Mouse (Mus musculus) heart, embryonic 13.5 days (tissue): ENCODE data around the gene Ermard. TPM values are rescaled to one million over a fixed set of nuclear protein-coding genes. Genes with fewer than 3 reads are reported as not detected.
"Not testable (repeated sequence)": the region's sequence is repeated elsewhere in the genome, so short reads cannot be mapped to it uniquely, and the experiment has no call there.

Source experiments
- ATAC-seq: fragments of 200-750 bp; cut with Nextera tagmentation; 2 replicates; pipeline ENCODE4 v1.8.0; 2017; ENCODE audit warnings: moderate TSS enrichment; ENCODE audit not compliant: insufficient number of reproducible peaks, low FRiP score, low TSS enrichment; ENCODE audit errors: extremely low read depth
- H3K27ac ChIP-seq: fragments of 300-500 bp; sonication (generic); replicated peaks from 2 replicates; pipeline ENCODE4 v1.5.1; 2015; ENCODE audit warnings: moderate library complexity, mild to moderate bottlenecking, inconsistent platforms
- H3K27me3 ChIP-seq: fragments of 300-500 bp; sonication (generic); replicated peaks from 2 replicates; pipeline ENCODE4 v1.6.1; 2015; ENCODE audit warnings: mild to moderate bottlenecking, inconsistent platforms
- H3K36me3 ChIP-seq: fragments of 300-500 bp; sonication (generic); 2 replicates; pipeline ENCODE4 v1.6.1; 2015; ENCODE audit warnings: mild to moderate bottlenecking, inconsistent platforms
- H3K4me1 ChIP-seq: fragments of 300-500 bp; sonication (generic); 2 replicates; pipeline ENCODE4 v1.6.1; 2015; ENCODE audit warnings: inconsistent platforms
- H3K4me2 ChIP-seq: fragments of 300-500 bp; sonication (generic); 2 replicates; pipeline ENCODE4 v1.6.1; 2015; ENCODE audit warnings: inconsistent platforms, mild to moderate bottlenecking, moderate library complexity
- H3K4me3 ChIP-seq: fragments of 300-500 bp; sonication (generic); 2 replicates; pipeline ENCODE4 v1.5.1; 2015; ENCODE audit warnings: moderate library complexity, mild to moderate bottlenecking, inconsistent platforms
- H3K9ac ChIP-seq: fragments of 300-500 bp; sonication (generic); 2 replicates; pipeline ENCODE4 v1.6.1; 2015; ENCODE audit warnings: inconsistent platforms, mild to moderate bottlenecking, moderate library complexity
- H3K9me3 ChIP-seq: fragments of 300-500 bp; sonication (generic); 2 replicates; pipeline ENCODE4 v1.6.1; 2016; ENCODE audit warnings: inconsistent platforms
- WGBS: fragments of 180-500 bp; shearing (Covaris S2); methylation state at CpG from one replicate; pipeline ENCODE4 v1.1.7; 2015; ENCODE audit warnings: mixed read lengths; 5-methylcytosine and 5-hydroxymethylcytosine counted together
- polyA plus RNA-seq: library from polyadenylated mRNA; unstranded; fragments of >200 nt; fragmentation: Nextera tagmentation; extraction: Ambion mirVana; gene quantifications from 2 replicates; pipeline ENCODE4 v1.2.1, GENCODE M21; 2015

The Ermard gene
- polyA plus RNA-seq, 1 experiment from 2014 or later = 51.8 TPM

- H3K36me3 ChIP-seq, H3K4me3 ChIP-seq, H3K4me1 ChIP-seq, H3K4me2 ChIP-seq, ATAC-seq, H3K27me3 ChIP-seq, H3K27ac ChIP-seq, H3K9me3 ChIP-seq, H3K9ac ChIP-seq: not testable (repeated sequence)
- WGBS = no CpG with 5 or more reads among the region's 6 CpGs
Observed at GRCm38 (mm10) chr17:15025513-15025912, 15.5 kb upstream of the Ermard start.

DNA sequence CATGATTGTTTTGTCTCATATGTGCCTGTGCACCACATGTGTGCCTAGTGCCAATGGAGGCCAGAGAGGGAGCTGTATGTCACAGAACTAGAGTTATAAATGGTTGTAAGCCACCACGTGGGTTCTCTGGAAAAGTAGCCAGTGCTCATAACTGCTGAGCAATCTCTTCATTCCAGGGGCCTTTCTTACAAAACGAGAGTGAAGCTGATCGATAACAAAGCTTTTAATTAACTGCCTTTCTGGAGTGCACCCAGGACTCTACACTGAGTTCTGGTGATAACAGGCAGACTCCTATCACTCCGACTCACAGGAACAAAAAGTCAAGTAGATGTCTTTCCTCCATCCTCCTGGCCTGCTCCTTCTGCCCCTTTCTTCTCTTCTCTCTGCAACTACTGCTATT, 9.6 kb upstream of the Ermard start:
- H3K9ac ChIP-seq = not testable (repeated sequence)
- WGBS = no CpG with 5 or more reads among the region's 4 CpGs

DNA sequence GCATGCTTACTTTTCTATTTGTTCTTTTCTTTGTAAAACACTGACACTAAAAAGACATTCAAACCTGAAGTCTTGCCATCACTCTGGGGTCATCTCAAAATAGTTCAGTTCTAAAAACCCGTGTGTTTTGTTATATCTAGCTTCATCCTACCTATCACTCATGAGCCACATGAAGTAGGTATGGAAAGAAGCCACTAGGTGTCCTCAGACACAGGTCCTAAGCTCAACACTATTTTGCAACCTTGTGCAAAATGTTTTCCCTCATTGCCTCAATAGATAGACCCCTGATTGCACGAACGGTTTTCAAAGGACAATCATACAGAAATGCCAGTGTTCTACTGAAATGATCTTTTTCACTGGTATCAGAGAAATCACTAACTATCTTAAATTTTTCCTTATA, 553 bp upstream of the Ermard start:
- not testable (repeated sequence) for H3K9me3 ChIP-seq, H3K4me2 ChIP-seq, ATAC-seq, H3K27ac ChIP-seq, H3K36me3 ChIP-seq, H3K27me3 ChIP-seq, H3K9ac ChIP-seq, H3K4me1 ChIP-seq, H3K4me3 ChIP-seq
- no CpG with 5 or more reads among the region's 3 CpGs for WGBS

More for the DNA sequence above, 9.6 kb upstream of the Ermard start:
- H3K9me3 ChIP-seq, H3K4me2 ChIP-seq, H3K36me3 ChIP-seq, H3K4me3 ChIP-seq, H3K27me3 ChIP-seq, H3K27ac ChIP-seq, H3K4me1 ChIP-seq, ATAC-seq: not testable (repeated sequence)

- no CpG with 5 or more reads among the region's 1 CpGs for WGBS
- not testable (repeated sequence) for H3K36me3 ChIP-seq, H3K27me3 ChIP-seq, ATAC-seq, H3K9ac ChIP-seq, H3K4me3 ChIP-seq, H3K27ac ChIP-seq, H3K9me3 ChIP-seq, H3K4me2 ChIP-seq, H3K4me1 ChIP-seq
Observed at GRCm38 (mm10) chr17:15050338-15050737, 9.3 kb downstream of the Ermard start.

DNA sequence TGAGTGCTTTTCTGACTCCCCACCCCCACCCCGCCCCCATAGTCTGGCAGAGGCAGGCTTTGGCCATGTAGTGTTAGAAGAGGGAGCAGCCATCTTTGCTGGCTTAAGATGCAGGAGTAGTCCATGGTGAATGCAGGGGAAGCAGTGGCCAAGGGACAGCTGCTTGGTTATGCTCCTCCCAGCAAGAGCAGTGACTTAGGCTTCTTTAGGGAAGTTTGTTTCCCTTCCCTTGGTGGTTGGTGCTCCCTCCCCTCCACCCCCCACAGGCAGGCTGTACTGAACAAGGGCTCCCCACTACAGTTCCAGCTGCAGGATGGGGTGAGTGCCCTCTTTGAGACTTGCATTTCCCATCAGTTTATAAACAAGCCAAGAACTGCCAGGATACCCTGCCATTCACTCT, 11.8 kb downstream of the Ermard start:
- Histone ChIP-seq H3K27me3 (peaks cover 17% of the 10 kb centered on the region), H3K4me1 (peaks cover 14% of the 10 kb centered on the region), H3K36me3 (peaks cover 20% of the 10 kb centered on the region)
- 60% methylated on average over 1 of the region's 1 CpGs for WGBS
- not testable (repeated sequence) for H3K4me2 ChIP-seq, H3K27ac ChIP-seq, H3K9me3 ChIP-seq, ATAC-seq, H3K4me3 ChIP-seq, H3K9ac ChIP-seq

DNA sequence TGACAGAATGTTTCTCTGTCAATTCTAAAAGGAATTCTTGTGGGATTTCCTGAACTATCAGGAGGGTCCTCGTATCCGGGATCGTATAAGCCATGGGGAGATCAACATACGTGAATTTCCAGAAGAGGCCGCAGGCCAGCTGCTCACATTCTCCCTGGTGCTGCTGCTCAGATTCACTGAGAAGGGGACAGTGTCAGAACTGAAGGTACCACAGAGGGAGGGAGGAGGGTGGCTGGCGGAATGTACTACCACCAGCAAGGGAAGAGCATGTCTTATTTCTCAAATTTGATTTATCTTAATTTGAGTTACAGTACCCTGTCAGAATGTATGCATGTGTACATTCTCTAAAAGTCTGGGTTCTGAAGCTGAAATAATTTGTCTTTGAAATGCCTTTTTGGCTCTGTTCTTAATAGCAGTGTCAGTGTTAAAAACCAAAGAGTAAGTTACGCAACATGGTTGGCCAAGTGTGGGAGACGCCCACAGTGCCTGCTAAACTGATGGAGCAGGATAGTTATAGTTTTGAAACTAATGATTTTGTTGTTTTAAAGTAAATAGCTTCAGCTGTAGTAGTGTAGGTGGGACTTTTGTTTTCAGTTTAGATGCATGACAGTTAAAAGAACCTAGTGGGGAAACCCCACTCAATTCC, 12.3 kb downstream of the Ermard start:
- H3K4me3 ChIP-seq, H3K9ac ChIP-seq, H3K27ac ChIP-seq, H3K4me2 ChIP-seq, H3K9me3 ChIP-seq, ATAC-seq: not testable (repeated sequence)
- H3K27me3 ChIP-seq = peaks cover 17% of the 10 kb centered on the region
- 89% methylated on average over 5 of the region's 8 CpGs for WGBS
- H3K4me1 ChIP-seq = peaks cover 19% of the 10 kb centered on the region
- peaks cover 21% of the 10 kb centered on the region for H3K36me3 ChIP-seq

GRCm38 (mm10) chr17:15053829-15054200, 12.8 kb downstream of the Ermard start:
- not testable (repeated sequence) for H3K9ac ChIP-seq, ATAC-seq, H3K9me3 ChIP-seq, H3K4me3 ChIP-seq, H3K4me2 ChIP-seq, H3K27ac ChIP-seq
- 90% methylated on average over 12 of the region's 13 CpGs for WGBS
- Histone ChIP-seq H3K27me3 (peaks cover 17% of the 10 kb centered on the region), H3K36me3 (peaks cover 21% of the 10 kb centered on the region), H3K4me1 (peaks cover 23% of the 10 kb centered on the region)

GRCm38 (mm10) chr17:15055925-15056324, 14.9 kb downstream of the Ermard start:
- H3K27me3 ChIP-seq = peaks cover 27% of the 10 kb centered on the region
- H3K4me1 ChIP-seq = peaks cover 36% of the 10 kb centered on the region
- H3K36me3 ChIP-seq = peaks cover 33% of the 10 kb centered on the region
- no peak overlapping the region for H3K9ac ChIP-seq
- ATAC-seq = no peak
- no peaks in the 10 kb centered on the region for H3K9me3 ChIP-seq
- H3K27ac ChIP-seq = no peak overlapping the region
- H3K4me2 ChIP-seq = no peak overlapping the region
- H3K4me3 ChIP-seq = no peak overlapping the region
- WGBS = 54% methylated on average over 4 of the region's 4 CpGs

GRCm38 (mm10) chr17:15058161-15058591, 17.2 kb downstream of the Ermard start:
- H3K9me3 ChIP-seq = no peaks in the 10 kb centered on the region
- peak; percentile 81; the same call in 1 of the 2 replicates for ATAC-seq
- peak overlapping the region; percentile 87 for H3K27ac ChIP-seq
- H3K4me2 ChIP-seq = peak overlapping the region; percentile 42
- no peak overlapping the region for H3K9ac ChIP-seq
- H3K4me3 ChIP-seq = no peak overlapping the region
- H3K27me3 ChIP-seq = peaks cover 50% of the 10 kb centered on the region
- H3K36me3 ChIP-seq = peaks cover 54% of the 10 kb centered on the region
- peaks cover 41% of the 10 kb centered on the region for H3K4me1 ChIP-seq
- 27% methylated on average over 5 of the region's 5 CpGs for WGBS

- peaks cover 64% of the 10 kb centered on the region for H3K27me3 ChIP-seq
Observed at GRCm38 (mm10) chr17:15059646-15060045, 18.6 kb downstream of the Ermard start.

DNA sequence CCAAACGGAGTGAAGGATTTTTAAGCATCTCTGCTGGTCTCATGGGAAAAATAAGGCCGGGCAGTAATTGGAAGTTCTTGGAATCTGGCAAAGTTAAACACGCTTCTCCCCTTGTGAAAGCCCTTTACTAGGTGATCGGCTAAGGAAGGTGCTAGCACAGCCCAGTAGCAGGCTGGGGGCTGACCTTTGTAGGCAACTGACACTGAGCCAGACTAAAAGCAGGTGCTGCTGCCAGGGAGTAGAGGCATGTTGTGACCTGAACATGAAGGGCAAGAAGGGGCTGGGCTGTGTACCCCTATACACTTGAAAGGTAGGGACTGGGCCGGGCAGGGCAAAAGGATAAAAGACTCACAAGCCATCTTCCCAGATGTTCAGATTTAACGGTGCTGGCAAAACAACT, 19.3 kb downstream of the Ermard start:
- Histone ChIP-seq H3K9ac (no peak overlapping the region), H3K27ac (no peak overlapping the region), H3K9me3 (no peaks in the 10 kb centered on the region), H3K4me1 (peaks cover 41% of the 10 kb centered on the region), H3K4me2 (no peak overlapping the region), H3K4me3 (no peak overlapping the region), H3K27me3 (peaks cover 67% of the 10 kb centered on the region), H3K36me3 (peaks cover 59% of the 10 kb centered on the region)
- no peak for ATAC-seq
- WGBS = 85% methylated on average over 6 of the region's 6 CpGs

More at GRCm38 (mm10) chr17:15059646-15060045, 18.6 kb downstream of the Ermard start:
- WGBS = 93% methylated on average over 14 of the region's 14 CpGs
- no peak overlapping the region for H3K4me2 ChIP-seq
- H3K36me3 ChIP-seq = peaks cover 65% of the 10 kb centered on the region
- H3K4me1 ChIP-seq = peaks cover 41% of the 10 kb centered on the region
- H3K27ac ChIP-seq = peak overlapping the region; percentile 87
- H3K4me3 ChIP-seq = no peak overlapping the region
- no peak for ATAC-seq
- H3K9me3 ChIP-seq = no peaks in the 10 kb centered on the region
- H3K9ac ChIP-seq = 0 out of 2 replicates have a peak overlapping the region, but pooled peaks have one; percentile 13

DNA sequence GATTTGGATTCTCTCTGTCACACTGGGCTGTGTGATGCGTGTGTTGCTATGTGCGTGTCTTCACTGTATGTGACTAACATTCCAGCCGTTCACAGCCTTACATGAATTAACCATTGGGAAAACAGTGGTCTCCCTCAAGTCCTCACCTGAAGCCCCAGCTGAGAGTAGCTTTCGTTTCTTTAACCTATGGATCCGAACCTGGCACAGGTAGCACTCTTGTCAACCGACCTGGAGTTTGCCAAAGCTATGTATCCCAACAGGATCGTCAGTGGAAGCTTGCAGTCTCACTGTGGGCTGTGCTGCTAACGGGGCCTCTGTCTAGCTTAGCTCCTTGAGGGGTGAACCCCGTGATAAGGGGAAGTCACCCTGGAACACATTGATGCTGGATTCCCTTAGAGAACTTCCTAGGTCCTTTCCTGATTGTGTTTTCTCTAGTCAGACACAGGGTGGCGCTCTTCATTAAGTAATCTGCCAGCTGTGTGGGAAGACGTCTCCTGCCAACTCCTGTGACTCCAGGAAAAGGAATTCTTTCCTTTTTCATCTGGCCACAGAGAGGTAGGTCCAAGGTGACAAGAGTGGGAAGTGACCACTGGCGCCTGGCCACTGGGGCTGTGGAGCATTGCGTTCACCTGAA, 24.5 kb downstream of the Ermard start:
- peaks cover 44% of the 10 kb centered on the region for H3K4me1 ChIP-seq
- peaks cover 36% of the 10 kb centered on the region for H3K36me3 ChIP-seq
- peaks cover 49% of the 10 kb centered on the region for H3K27me3 ChIP-seq
- no peaks in the 10 kb centered on the region for H3K9me3 ChIP-seq
- no peak overlapping the region for H3K27ac ChIP-seq
- 43% methylated on average over 13 of the region's 13 CpGs for WGBS
- no peak for ATAC-seq
- peak overlapping the region; percentile 44 for H3K4me2 ChIP-seq
- no peak overlapping the region for H3K9ac ChIP-seq
- no peak overlapping the region for H3K4me3 ChIP-seq
